Mouse (Mus musculus) neutrophil, adult 59 days (primary cell): ENCODE results near the gene Hoxd8. TPM values are rescaled to one million over a fixed set of nuclear protein-coding genes. Genes with fewer than 3 reads are reported as not detected.

Experiments
- total RNA-seq, 2 experiments: library from RNA; stranded (reverse); gene quantifications; 1 replicate in 1 of 2; 2 replicates in 1 of 2; pipeline ENCODE4 v1.2.4; 2023

The Hoxd8 gene
- total RNA-seq = not detected

GRCm38 (mm10) chr2:74704393-74704998 lies at the start of gene Hoxd8:
Hoxd8 (plus strand) TSS chr2:74704615.

DNA sequence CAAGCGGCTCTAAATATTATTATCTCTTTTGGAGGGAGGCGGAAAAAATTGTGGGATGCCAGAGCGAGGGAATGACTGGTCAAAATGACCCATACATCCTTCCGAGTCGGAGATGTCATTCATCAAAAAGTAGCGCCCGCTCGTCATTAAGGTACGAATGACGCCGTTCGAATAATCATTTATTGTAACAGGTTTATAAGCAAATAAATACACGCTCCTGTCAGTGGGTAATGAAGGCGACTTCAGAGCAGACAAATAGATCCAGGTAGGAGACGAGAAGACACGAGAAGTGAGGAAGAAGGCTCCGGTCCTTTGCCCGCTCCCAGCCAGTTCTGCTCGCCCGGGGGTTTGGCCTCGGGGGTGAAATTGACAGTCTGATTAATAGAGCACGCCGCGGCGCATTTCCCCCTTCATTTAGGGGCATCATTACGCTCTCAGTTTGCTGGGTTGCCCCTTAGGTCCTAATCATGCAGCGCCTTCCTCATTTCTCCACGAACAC lies 44.9 kb upstream of the Hoxd8 start, which contains the start of gene Evx2:
Evx2 (minus strand) TSS at position 51 of the 499 bp plus-strand sequence.

GRCm38 (mm10) chr2:74667842-74668357 lies 36.5 kb upstream of the Hoxd8 start, which contains the start of gene Hoxd13:
Hoxd13 (plus strand) TSS chr2:74668310.

GRCm38 (mm10) chr2:74674881-74675665 lies 29.3 kb upstream of the Hoxd8 start, which contains the start of gene Hoxd12:
Hoxd12 (plus strand) TSS chr2:74675013.

DNA sequence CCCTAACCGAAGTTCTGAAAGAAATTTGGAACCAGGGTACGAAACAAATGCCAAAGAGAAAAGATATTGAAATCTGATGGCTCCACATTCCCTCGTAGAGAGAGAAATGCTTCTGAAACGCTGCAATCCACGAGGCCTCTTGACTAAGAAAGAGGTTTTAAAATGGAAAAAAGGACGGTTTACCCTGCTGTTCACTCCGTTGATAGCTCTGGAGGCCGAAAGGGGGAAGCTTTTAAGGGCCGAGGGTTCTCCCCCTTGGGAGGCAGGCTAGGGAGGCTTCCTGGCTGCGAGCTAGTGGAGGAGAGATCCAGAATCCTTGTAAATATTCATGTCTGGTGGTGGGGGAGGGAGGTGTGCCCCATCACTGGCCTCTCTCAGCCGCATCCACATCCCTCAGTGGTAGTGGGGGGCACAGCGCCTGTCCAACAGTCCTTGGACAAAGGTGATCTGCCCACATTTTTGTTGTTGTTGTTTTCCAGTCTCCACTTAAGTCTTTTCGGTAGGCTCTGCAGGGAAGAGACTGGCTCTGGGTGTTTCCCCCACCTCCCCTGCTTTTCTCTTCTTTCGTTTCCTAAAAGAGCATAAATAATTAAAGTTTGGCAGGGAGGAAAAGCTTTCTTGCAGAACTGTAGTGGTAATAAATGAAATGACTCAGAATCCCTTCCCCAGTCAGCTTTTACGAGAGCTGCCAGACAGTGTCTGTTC lies 25.4 kb upstream of the Hoxd8 start, which contains the start of gene Hoxd11:
Hoxd11 (plus strand) TSS at position 667 of the 705 bp plus-strand sequence.

GRCm38 (mm10) chr2:74691022-74691951 lies 13.1 kb upstream of the Hoxd8 start, which contains the start of gene Hoxd10:
Hoxd10 (plus strand) TSS chr2:74691924.

GRCm38 (mm10) chr2:74697567-74698121 lies 6.8 kb upstream of the Hoxd8 start, which contains the start of gene Hoxd9:
Hoxd9 (plus strand) TSS chr2:74697727.

DNA sequence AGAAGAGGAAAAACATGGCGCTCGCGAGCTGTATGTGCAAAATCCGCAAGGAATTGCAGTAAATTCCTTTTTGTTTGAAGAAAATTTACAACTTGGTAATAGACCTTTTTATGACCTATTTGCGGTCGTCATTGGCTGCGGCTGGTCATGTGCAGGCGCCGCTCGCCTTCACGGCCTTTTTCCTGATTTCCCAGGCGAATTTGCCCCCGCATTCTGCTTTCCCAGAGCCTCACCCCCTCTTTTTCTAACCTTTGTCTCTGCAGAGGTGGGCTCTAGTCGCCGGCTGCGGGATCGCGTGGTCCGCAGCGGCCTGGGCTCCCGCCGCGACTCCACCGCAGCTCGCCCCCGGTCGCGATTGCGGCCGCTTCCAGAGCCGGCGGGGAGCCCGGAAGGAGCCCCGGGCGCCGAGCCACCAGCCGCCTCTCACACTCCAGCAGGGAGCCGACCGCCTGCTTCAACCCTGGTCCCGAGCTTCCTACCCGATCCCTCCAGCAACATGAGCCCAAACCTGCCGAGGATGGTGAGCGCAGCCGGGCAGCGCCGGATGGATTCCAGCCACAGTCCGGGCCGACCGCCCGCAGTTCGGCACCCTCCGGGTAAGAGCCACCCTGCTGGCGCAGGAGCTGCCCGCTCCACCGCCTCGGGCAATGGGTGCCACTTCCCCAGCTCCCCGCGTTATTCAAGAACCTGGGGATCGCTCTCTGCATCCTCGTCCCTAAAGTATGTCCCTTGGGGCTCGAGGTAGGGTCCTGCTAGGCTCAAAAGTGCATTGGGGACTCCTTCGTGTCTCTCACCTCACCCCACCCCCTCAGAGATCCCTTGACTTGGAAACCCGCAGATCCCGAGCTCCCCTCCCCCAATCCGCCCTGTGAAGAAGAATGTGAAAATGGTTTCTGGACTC lies 7.6 kb downstream of the Hoxd8 start, which contains the start of the genes Hoxd3 and Hoxd4:
Hoxd3 (plus strand) TSS at position 207 of the 901 bp plus-strand sequence.
Hoxd4 (plus strand) TSS at position 209 of the 901 bp plus-strand sequence.

DNA sequence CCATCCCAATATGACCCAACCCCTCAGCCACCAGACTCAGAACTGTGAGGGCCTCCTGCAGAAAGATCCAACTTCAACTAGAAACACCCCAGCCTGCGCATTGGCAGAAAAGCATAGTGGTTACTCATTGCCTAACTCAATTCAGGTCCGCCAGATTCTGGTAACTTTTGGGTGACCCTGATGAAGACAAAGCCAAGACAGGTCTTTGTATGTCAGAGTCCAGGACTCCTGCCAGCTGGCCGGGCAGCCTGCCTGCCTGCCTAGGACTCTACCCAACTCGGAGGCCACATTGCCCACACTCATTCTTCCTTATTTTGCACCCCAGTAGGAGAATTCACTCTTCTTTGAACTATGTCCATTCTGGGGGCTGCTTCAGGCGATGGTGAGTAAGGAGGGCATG lies 22.1 kb downstream of the Hoxd8 start, which contains the start of gene Gm28230:
Gm28230 (plus strand) TSS at position 178 of the 400 bp plus-strand sequence.

Other genes starting within 250 kb of the Hoxd8 start
- 10 to 100 TPM; 42.3 to 47.5 TPM for gene Lnpk, start 125.2 kb upstream of the Hoxd8 start, total RNA-seq
- gene Evx2, start 45.1 kb upstream of the Hoxd8 start, total RNA-seq = not detected
- not detected for gene Hoxd13, start 36.3 kb upstream of the Hoxd8 start, total RNA-seq
- not detected for gene Hoxd12, start 29.6 kb upstream of the Hoxd8 start, total RNA-seq
- gene Hoxd11, start 25.1 kb upstream of the Hoxd8 start, total RNA-seq = not detected
- gene Hoxd10, start 12.7 kb upstream of the Hoxd8 start, total RNA-seq = not detected
- gene Hoxd9, start 6.9 kb upstream of the Hoxd8 start, total RNA-seq = not detected
- gene Hoxd3, start 7.3 kb downstream of the Hoxd8 start, total RNA-seq = not detected
- gene Hoxd4, start 7.3 kb downstream of the Hoxd8 start, total RNA-seq = not detected
- gene Gm28230, start 22.1 kb downstream of the Hoxd8 start, total RNA-seq = not detected
- gene Hoxd1, start 58.4 kb downstream of the Hoxd8 start, total RNA-seq = not detected
- 10 to 100 TPM; 14.1 to 14.7 TPM for gene Mtx2, start 121.2 kb downstream of the Hoxd8 start, total RNA-seq